Mouse (Mus musculus) thymus, adult 2 months (tissue): ENCODE measurements around the gene Sptbn1.

Experiments used
- CTCF ChIP-seq: fragments of 200-500 bp; IDR thresholded peaks from 2 replicates; pipeline ENCODE4 v1.5.1; 2012; ENCODE audit warnings: mild to moderate bottlenecking, control low read depth, low read length, moderate library complexity, borderline replicate concordance; ENCODE audit not compliant: control insufficient read depth, poor library complexity, insufficient read depth; ENCODE audit errors: extremely low read depth
- POLR2A ChIP-seq: fragments of 200-500 bp; IDR thresholded peaks from 2 replicates; pipeline ENCODE4 v1.6.1; 2012; ENCODE audit warnings: mild to moderate bottlenecking, low read length, control low read depth, moderate library complexity; ENCODE audit not compliant: control insufficient read depth, poor library complexity, insufficient read depth; ENCODE audit errors: extremely low read depth

- TF ChIP-seq CTCF (no peak), POLR2A (no peak)
These were observed 37.6 kb downstream of the Sptbn1 start for GRCm38 (mm10) chr11:30230330-30230771.
